ENCODE assay signal across 9 mouse cellular contexts in the genomic region with DNA sequence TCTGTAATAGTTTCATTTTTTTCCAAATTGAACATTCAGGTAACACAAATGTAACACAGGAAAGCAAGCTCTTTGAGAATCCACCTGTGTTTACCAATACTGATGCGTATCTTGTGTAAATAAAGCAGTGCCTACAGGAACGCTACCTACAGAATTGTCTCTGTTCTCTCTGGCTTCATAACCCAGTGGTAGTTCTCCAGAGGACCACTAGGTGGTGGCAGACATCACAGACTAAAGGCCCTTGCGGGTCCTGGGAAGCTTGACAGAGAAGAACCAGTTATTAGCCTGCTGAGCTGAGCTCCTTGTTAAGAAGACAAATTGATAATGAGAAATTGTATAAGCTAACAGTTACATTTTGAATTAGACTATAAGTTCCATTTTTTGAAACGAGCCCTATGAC. TPM values are rescaled to one million over a fixed set of nuclear protein-coding genes. Genes with fewer than 3 reads are reported as not detected.
DNase-seq lines count a peak whose midpoint lies in the region; ATAC-seq lines count a peak whose summit lies in the region.
"Had no signal": no experiment of that assay in that cellular context is flagged by ENCODE, and none has a peak within 500 bp of the region (broad histone marks: within the 10 kb centered on the region; RNA-seq: fewer than 3 reads in every experiment).

No protein-coding gene starts in this region.

- DNase-seq in heart, adult 11 months = peak; percentile 76
- peak; percentile 54 for DNase-seq in adrenal gland, postnatal 25 days
- peak; percentile 63 for DNase-seq in embryo, embryonic 9.5 days (ENCODE audit: extremely low spot score)
- peak; percentile 81 for DNase-seq in hindbrain, embryonic 11.5 days (ENCODE audit: low spot score)
- peak; percentile 73 to 76 for DNase-seq in layer of hippocampus, postnatal 10 days (ENCODE audit: low spot score in 2 of 2)
- peak; percentile 82 for DNase-seq in lung, postnatal 36 days
- DNase-seq in right cerebral cortex, postnatal 25 days = peak; percentile 35

- no peak overlapping the region for H3K4me2 ChIP-seq in heart, embryonic 12.5 days
- no peak overlapping the region for H3K4me2 ChIP-seq in hindbrain, embryonic 11.5 days (replicated peaks; ENCODE audit: low read depth, low read length)
- H3K4me2 ChIP-seq: liver, embryonic 15.5 days had no signal

- H3K4me1 ChIP-seq in heart, embryonic 12.5 days (replicated peaks) = 0 out of 2 replicates have a peak, but pooled peaks cover 5% of the 10 kb centered on the region
- no peaks in the 10 kb centered on the region for H3K4me1 ChIP-seq in hindbrain, embryonic 11.5 days (replicated peaks; ENCODE audit: control insufficient read depth, insufficient read depth, low read length)
- H3K4me1 ChIP-seq: liver, embryonic 15.5 days had no signal

- no peaks in the 10 kb centered on the region for H3K27me3 ChIP-seq in heart, embryonic 12.5 days (replicated peaks)
- no peaks in the 10 kb centered on the region for H3K27me3 ChIP-seq in hindbrain, embryonic 11.5 days (ENCODE audit: control insufficient read depth, insufficient read depth, low read length)
- H3K27me3 ChIP-seq: liver, embryonic 15.5 days had no signal

- peaks cover 47% of the 10 kb centered on the region for H3K36me3 ChIP-seq in heart, embryonic 12.5 days
- no peaks in the 10 kb centered on the region for H3K36me3 ChIP-seq in hindbrain, embryonic 11.5 days (ENCODE audit: control insufficient read depth, insufficient read depth, low read length)

- 29% methylated on average over 4 of the region's 4 CpGs for WGBS in heart, embryonic 12.5 days
- 37% methylated on average over 4 of the region's 4 CpGs for WGBS in hindbrain, embryonic 11.5 days

- H3K27ac ChIP-seq in heart, embryonic 12.5 days (ENCODE audit: poor library complexity, severe bottlenecking) = no peak overlapping the region
- no peak overlapping the region for H3K27ac ChIP-seq in hindbrain, embryonic 11.5 days (ENCODE audit: low read depth, low read length)
- H3K27ac ChIP-seq: liver, embryonic 15.5 days had no signal

- no peak overlapping the region for H3K9ac ChIP-seq in heart, embryonic 12.5 days
- H3K9ac ChIP-seq in hindbrain, embryonic 11.5 days (ENCODE audit: low read depth, low read length) = no peak overlapping the region
- H3K9ac ChIP-seq: liver, embryonic 15.5 days had no signal

- no peaks in the 10 kb centered on the region for H3K9me3 ChIP-seq in heart, embryonic 12.5 days (replicated peaks)
- H3K9me3 ChIP-seq in hindbrain, embryonic 11.5 days (ENCODE audit: control insufficient read depth, low read length) = no peaks in the 10 kb centered on the region
- H3K9me3 ChIP-seq: liver, embryonic 15.5 days had no signal

- ATAC-seq in heart, embryonic 12.5 days (ENCODE audit: insufficient number of reproducible peaks, low FRiP score) = no peak
- ATAC-seq in hindbrain, embryonic 11.5 days (ENCODE audit: low FRiP score) = peak; percentile 75; the same call in 1 of the 2 replicates

- H3K4me3 ChIP-seq in heart, embryonic 12.5 days = no peak overlapping the region
- H3K4me3 ChIP-seq in hindbrain, embryonic 11.5 days (ENCODE audit: low read depth, low read length) = no peak overlapping the region
- H3K4me3 ChIP-seq: liver, embryonic 15.5 days had no signal

RNA-seq across cellular contexts. Expression of a gene that starts 30.0 kb away (rescaled TPM):
- polyA plus RNA-seq in heart, embryonic 12.5 days (2016; fragmentation: Nextera tagmentation; extraction: Ambion mirVana) = 90.7 and 93.0 TPM in 2 replicates
- total RNA-seq in adrenal gland, postnatal 25 days (2021) = 43.9 and 49.1 TPM in 2 replicates
- polyA plus RNA-seq in hindbrain, embryonic 11.5 days (2014; fragmentation: Nextera tagmentation; extraction: Ambion mirVana) = 139 and 149 TPM in 2 replicates
- 10 to 100 TPM; 77.2 to 90.6 TPM for total RNA-seq in layer of hippocampus, postnatal 10 days (2021)
